Mouse (Mus musculus): Measurements from ENCODE around the gene Camkmt. TPM values are rescaled to one million over a fixed set of nuclear protein-coding genes. Genes with fewer than 3 reads are reported as not detected.

Camkmt gene
- total and polyA plus RNA-seq, 3 experiments, result 1.6 to 5.9 TPM; not detected in 1

GRCm38 (mm10) chr17:85096396-85096795 is 6.0 kb downstream of the Camkmt start:
- Histone ChIP-seq H3K27me3 (ENCODE audit: control insufficient read depth in 1 of 2, insufficient read depth in 2 of 2, low read length in 2 of 2) (no peaks in the 10 kb centered on the region), H3K27ac (ENCODE audit: control insufficient read depth, low read depth, low read length) (no peak overlapping the region), H3K36me3 (ENCODE audit: control insufficient read depth in 1 of 2, insufficient read depth in 2 of 2, low read length in 2 of 2) (peaks cover 0 to 3% of the 10 kb centered on the region in 2 experiments; a peak in 2 of 4 replicates), H3K9ac (ENCODE audit: control insufficient read depth, low read depth, low read length, poor library complexity, severe bottlenecking) (no peak overlapping the region), H3K4me3 (ENCODE audit: control insufficient read depth in 1 of 2, insufficient read depth in 1 of 2, low read depth in 2 of 2, low read length in 2 of 2) (no peak overlapping the region), H3K9me3 (replicated peaks; ENCODE audit: insufficient read depth, low read length) (no peaks in the 10 kb centered on the region), H3K4me1 (ENCODE audit: control insufficient read depth in 1 of 2, insufficient read depth in 2 of 2, low read length in 2 of 2) (no peaks in the 10 kb centered on the region), H3K79me2 (ENCODE audit: control insufficient read depth, insufficient read depth, low read length, poor library complexity) (no peaks in the 10 kb centered on the region)
- TF ChIP-seq GABPA (IDR thresholded peaks at IDR 0.05; ENCODE audit: low read depth, low read length) (no peak), ZMIZ1 (IDR thresholded peaks at IDR 0.05; ENCODE audit: low read depth, low read length) (no peak), EP300 (IDR thresholded peaks at IDR 0.05; ENCODE audit: low read depth in 1 of 2, low read length in 2 of 2) (no peak), SIN3A (IDR thresholded peaks at IDR 0.05; ENCODE audit: low read length) (no peak)
- DNase-seq (ENCODE audit: low read depth, low spot score), result no peak

GRCm38 (mm10) chr17:85098677-85099323 is 8.4 kb downstream of the Camkmt start:
- Histone ChIP-seq H3K36me3 (ENCODE audit: control insufficient read depth in 1 of 2, insufficient read depth in 2 of 2, low read length in 2 of 2) (peaks cover 0 to 10% of the 10 kb centered on the region in 2 experiments; a peak in 2 of 4 replicates), H3K4me3 (ENCODE audit: control insufficient read depth in 1 of 2, insufficient read depth in 1 of 2, low read depth in 2 of 2, low read length in 2 of 2) (no peak overlapping the region), H3K27me3 (ENCODE audit: control insufficient read depth in 1 of 2, insufficient read depth in 2 of 2, low read length in 2 of 2) (no peaks in the 10 kb centered on the region), H3K79me2 (ENCODE audit: control insufficient read depth, insufficient read depth, low read length, poor library complexity) (no peaks in the 10 kb centered on the region), H3K9me3 (replicated peaks; ENCODE audit: insufficient read depth, low read length) (no peaks in the 10 kb centered on the region), H3K9ac (ENCODE audit: control insufficient read depth, low read depth, low read length, poor library complexity, severe bottlenecking) (no peak overlapping the region), H3K4me1 (ENCODE audit: control insufficient read depth in 1 of 2, insufficient read depth in 2 of 2, low read length in 2 of 2) (peaks cover 3 to 10% of the 10 kb centered on the region in 2 experiments; a peak in 2 of 4 replicates), H3K27ac (ENCODE audit: control insufficient read depth, low read depth, low read length) (peak overlapping the region; percentile 54; the same call in 1 of the 2 replicates)
- TF ChIP-seq MAFK (IDR thresholded peaks at IDR 0.05; ENCODE audit: borderline replicate concordance, low read depth, low read length), result peak; percentile 48; the same call in 1 of the 2 replicates
- no peak for TF ChIP-seq ZNF384 (IDR thresholded peaks at IDR 0.05; ENCODE audit: low read depth, low read length)
- TF ChIP-seq GATA1 (IDR thresholded peaks at IDR 0.05; ENCODE audit: low read depth, low read length), result no peak
- peak; percentile 85 for TF ChIP-seq GABPA (IDR thresholded peaks at IDR 0.05; ENCODE audit: low read depth, low read length)
- no peak for TF ChIP-seq MAZ (IDR thresholded peaks at IDR 0.05; ENCODE audit: low read depth, low read length)
- no peak for TF ChIP-seq KAT2A (conservative IDR thresholded peaks at IDR 0.05; ENCODE audit: low read depth, low read length)
- no peak for TF ChIP-seq MYB (IDR thresholded peaks at IDR 0.05; ENCODE audit: low read depth, low read length)
- TF ChIP-seq ETS1 (IDR thresholded peaks at IDR 0.05; ENCODE audit: low read depth, low read length), result no peak
- no peak for TF ChIP-seq ZMIZ1 (IDR thresholded peaks at IDR 0.05; ENCODE audit: low read depth, low read length)
- no peak for TF ChIP-seq POLR2AphosphoS2 (IDR thresholded peaks at IDR 0.05; ENCODE audit: low read length)
- TF ChIP-seq TCF12 (IDR thresholded peaks at IDR 0.05; ENCODE audit: low read depth, low read length), result no peak
- TF ChIP-seq RAD21 (IDR thresholded peaks at IDR 0.05; ENCODE audit: low read depth, low read length), result no peak
- no peak for TF ChIP-seq CHD1 (IDR thresholded peaks at IDR 0.05; ENCODE audit: low read depth, low read length)
- TF ChIP-seq POLR2AphosphoS5 (IDR thresholded peaks at IDR 0.05; ENCODE audit: borderline replicate concordance, low read depth, low read length), result no peak
- TF ChIP-seq CHD2 (IDR thresholded peaks at IDR 0.05; ENCODE audit: low read length), result no peak
- TF ChIP-seq NELFE (IDR thresholded peaks at IDR 0.05; ENCODE audit: low read depth, low read length), result no peak
- TF ChIP-seq JUND (IDR thresholded peaks at IDR 0.05; ENCODE audit: low read depth, low read length), result 0 out of 2 replicates have a peak, but pooled peaks have one; percentile 72
- no peak for TF ChIP-seq MYC (IDR thresholded peaks at IDR 0.05; ENCODE audit: low read depth, low read length)
- TF ChIP-seq USF1 (IDR thresholded peaks at IDR 0.05; ENCODE audit: low read depth, low read length), result no peak
- no peak for TF ChIP-seq MEF2A (IDR thresholded peaks at IDR 0.05; ENCODE audit: extremely low read depth, insufficient replicate concordance, low read depth, low read length, poor library complexity, severe bottlenecking)
- TF ChIP-seq UBTF (IDR thresholded peaks at IDR 0.05; ENCODE audit: borderline replicate concordance, insufficient read depth, low read depth, low read length), result no peak
- no peak for TF ChIP-seq ZC3H11A (IDR thresholded peaks at IDR 0.05; ENCODE audit: low read depth, low read length)
- TF ChIP-seq CTCF (IDR thresholded peaks at IDR 0.05 in 2 of 3, conservative IDR thresholded peaks at IDR 0.05 in 1 of 3; ENCODE audit: control insufficient read depth in 1 of 3, insufficient read depth in 1 of 3, low read depth in 2 of 3, low read length in 3 of 3, poor library complexity in 1 of 3, severe bottlenecking in 1 of 3), result no peak
- DNase-seq (ENCODE audit: low read depth, low spot score), result peak; percentile 71
